Mouse (Mus musculus) testis, adult 2 months (tissue): Measurements from ENCODE around the gene Skiv2l.

Experiments
- CTCF ChIP-seq: fragments of 200-500 bp; IDR thresholded peaks from 2 replicates; pipeline ENCODE4 v1.5.1; 2012; ENCODE audit warnings: low read depth, mild to moderate bottlenecking, inconsistent platforms, low read length, moderate library complexity; ENCODE audit not compliant: control insufficient read depth, insufficient read depth, insufficient replicate concordance
- POLR2A ChIP-seq: fragments of 200-500 bp; IDR thresholded peaks from 2 replicates; pipeline ENCODE4 v1.6.1; 2012; ENCODE audit warnings: low read depth, mild to moderate bottlenecking, inconsistent platforms, low read length, moderate library complexity; ENCODE audit not compliant: control insufficient read depth

- TF ChIP-seq CTCF = no peak
- TF ChIP-seq POLR2A = no peak
Measured at GRCm38 (mm10) chr17:34860514-34860913, 10.5 kb upstream of the Skiv2l start.
